Mouse (Mus musculus) lung, postnatal 14 days (tissue): ENCODE measurements around the gene Add2.
"Not testable (repeated sequence)": the region's sequence is repeated elsewhere in the genome, so short reads cannot be mapped to it uniquely, and the experiment has no call there.

ENCODE experiments used
- DNase-seq: peaks from one replicate; pipeline ENCODE4 v3.0.0; 2021

The Add2 gene

DNA sequence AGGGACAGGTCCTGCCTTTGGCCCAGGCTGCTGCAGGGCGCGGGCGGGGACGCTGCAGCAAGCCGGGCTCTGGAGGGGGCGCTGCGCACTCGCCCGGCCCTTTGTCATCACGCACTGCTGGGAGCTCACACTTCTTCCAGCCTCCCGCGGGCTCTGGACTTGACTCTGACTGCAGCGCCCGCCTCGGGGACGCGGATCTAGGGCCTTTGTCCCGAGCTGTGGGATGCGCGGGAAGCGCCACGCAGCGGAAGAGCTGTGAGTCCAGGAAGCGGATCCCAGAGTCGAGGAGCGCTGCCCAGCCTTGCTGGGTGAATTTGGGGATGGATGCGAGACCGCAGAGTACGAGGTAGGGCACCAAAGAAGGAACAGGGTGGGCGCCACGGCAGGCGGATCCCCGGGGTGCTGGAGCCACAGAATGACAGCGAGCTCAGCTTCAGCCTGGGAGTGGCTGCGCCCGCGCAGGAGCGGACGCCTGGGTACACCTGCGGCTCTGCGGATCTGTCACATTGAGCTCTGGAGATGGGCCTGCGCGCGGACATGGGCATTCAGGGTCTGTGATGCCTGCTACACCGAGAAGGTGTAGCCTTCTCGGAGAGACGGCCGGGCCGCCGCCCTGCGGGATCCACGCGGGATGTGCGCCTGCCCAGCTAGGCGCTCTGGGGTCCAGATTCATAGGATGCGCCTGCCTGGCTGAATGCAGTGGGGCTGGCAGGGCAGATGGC, at the start of gene Add2:
Gene Add2, plus strand, starts transcription at position 81 of the 722 bp plus-strand sequence.
- no peak for DNase-seq

DNA sequence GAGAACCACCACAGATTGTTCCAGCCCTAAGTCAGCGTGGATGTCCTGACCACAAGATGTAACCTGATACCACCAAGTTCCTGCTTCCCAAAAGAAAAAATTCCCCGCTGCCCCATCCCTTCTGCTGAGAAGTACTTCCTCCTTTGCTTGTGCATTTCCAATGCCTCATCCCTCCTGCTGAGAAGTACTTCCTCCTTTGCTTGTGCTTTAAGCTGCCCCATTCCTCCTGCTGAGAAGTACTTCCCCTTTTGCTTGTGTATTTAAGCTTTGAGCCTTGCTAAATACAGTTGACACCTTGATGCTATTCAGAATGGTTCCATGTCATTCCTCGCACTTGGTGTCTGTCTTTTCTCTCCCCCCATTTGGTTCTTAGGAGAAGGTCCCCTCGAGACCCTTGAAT, 49.7 kb upstream of the Add2 start:
- not testable (repeated sequence) for DNase-seq

DNA sequence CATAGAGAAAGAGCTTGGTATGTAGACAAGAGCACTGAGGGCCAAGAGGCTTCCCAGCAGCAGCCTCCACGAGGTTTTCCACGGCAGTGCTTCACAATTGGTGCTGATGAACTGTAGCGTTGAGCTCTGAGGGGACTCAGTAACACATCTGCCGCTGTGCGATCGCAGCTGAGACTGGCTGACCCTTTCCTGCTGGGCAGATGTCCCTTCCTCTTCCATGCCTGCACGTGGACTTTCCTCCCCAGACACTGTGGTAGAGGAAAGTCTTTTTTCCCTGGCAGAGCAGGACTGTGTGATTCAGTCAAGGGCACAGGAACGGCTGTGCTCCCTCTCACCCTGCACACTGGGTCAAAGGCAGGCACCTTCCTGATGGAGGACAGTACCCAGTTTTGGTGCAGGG, 44.1 kb upstream of the Add2 start:
- no peak for DNase-seq

DNA sequence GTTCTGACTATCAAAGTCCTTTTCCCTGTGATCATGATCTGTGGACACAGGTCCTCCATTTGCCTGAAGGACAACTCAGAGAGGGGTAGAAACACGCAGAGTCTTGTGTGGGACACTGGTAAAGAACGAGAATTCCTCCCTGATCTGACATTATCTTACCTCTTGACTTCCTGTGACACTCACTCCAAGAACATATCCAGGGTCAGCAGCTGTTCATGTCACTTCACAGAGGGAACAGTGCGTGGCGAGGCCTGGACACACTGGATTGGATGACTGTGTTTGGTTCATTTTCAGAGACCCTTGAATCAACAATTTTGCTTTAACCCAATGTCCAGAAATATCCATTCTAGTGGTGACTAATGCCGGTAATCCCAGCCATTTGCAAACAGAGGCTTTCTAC, 38.9 kb upstream of the Add2 start:
- not testable (repeated sequence) for DNase-seq

DNA sequence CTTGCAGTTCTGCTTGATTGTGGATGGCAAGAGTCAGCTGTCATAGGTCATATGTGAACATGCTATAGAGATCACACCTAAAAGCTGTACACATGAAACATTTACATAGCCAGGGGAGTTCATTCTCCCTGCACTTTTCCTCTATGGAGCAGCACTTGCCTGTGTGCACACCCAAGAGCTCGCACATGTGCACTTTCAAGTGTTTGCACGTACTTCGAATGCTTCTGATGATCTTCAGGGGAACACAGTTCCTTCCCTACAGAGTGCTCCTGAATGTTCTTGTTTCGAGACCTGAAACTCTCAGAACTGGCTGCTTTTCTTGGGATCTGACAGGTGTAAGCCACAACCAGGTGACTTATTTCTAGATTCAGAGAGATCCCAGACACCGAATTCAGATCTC, 37.7 kb upstream of the Add2 start:
- not testable (repeated sequence) for DNase-seq

DNA sequence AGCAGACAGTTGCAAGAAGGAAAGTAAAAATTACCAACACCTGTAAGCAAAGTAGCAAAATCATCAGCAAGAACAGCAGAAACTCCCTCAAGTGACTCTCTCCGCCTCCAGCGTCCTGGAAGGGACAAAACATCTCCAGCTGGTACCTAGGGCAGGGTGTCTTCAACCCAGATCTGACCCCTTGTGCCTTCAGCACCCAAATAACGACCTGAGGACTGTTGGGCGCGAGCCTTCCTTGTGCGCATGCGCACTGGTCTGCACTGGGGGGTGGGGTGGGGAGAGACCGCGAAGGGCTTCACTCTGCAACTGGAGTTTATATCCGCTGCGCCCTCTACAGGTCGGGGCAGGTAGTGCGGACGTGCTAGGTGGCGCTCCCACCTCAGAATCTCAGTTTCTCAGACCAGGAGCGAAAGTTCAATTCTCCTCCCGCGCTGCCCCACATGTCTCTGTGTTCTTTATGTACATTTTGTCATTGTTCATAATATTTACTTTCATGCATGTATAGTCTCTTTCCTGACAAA, 25.0 kb upstream of the Add2 start:
- DNase-seq, result peak; percentile 34

DNA sequence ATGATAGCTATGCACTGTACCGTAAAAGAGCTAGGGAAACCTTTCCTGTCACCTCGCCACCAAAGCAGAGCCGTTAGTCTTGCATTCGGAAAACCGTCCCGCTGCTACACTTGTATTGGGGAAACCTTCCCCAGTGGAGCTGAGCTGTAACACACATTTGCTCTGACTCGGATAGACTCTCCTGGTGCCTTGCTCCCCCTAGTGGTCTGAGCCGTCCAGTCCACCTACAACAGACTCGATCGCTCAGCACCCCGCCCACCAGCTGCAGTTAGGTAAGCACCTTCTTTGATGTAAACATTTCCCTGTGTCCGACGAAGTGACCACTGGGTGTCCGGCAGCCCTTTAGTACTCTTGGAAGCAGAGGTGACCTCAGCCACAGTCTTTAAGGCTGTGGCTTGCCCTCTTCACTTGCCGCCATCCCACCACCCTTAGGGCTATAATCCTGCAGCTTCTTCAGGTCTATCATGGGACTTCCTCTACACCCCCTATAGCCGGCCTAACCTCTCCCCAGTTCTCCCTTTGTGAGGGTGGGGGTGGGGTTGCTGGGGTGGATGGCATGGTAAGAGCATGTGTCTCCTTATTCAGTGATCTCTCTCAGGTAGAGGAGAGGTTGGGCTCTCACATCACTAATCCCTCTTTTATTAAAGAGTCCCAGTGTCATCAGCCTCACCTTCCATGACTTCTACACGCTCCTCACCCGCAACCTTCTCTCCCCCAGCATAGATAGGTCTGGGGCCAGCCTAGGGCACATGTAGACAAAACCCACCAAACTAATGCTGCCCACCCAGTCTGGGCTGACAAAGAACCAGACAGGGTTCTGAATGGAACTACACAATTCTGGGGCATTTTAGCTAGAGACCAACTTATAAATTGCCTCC, 24.0 kb upstream of the Add2 start:
- peak; percentile 81 for DNase-seq

DNA sequence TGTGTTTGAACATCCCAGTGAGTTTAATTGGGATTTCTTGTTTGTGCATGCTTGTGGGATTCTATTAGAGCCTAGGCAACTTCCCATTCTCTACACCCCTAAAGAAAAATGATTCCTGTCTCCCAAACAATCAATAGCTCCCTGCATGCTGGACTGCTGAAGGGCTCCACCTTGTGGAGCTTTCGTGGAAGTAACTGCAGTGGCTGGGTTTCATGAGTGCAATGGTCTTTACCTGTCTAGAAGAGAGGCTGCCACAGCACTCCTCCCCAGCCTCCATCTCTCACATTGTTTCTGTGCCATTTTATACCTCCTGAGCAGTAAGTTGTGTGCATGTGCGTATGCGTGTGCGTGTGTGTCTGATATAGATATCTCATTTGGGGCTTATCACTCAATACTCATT, 18.5 kb upstream of the Add2 start:
- peak; percentile 56 for DNase-seq

DNA sequence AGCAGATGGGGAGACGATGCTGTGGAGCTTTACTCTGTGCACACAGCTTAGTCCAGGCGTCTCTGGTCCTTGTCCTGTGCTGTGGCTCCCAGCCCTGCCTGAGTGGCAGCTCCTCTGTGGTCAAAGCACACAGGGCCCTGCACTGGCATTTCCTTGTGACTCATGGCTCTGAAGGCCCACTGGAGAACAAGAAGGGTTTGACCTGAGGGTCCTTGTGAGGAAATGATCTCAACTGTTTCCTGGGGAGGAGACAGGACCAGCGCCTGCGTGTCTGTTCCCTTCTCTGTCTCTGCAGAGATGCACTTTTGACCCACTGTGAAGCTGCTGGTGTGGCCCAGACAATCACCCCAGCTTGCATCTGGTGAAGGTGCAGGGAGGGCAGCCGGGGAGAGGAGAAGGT, 13.7 kb upstream of the Add2 start:
- not testable (repeated sequence) for DNase-seq

DNA sequence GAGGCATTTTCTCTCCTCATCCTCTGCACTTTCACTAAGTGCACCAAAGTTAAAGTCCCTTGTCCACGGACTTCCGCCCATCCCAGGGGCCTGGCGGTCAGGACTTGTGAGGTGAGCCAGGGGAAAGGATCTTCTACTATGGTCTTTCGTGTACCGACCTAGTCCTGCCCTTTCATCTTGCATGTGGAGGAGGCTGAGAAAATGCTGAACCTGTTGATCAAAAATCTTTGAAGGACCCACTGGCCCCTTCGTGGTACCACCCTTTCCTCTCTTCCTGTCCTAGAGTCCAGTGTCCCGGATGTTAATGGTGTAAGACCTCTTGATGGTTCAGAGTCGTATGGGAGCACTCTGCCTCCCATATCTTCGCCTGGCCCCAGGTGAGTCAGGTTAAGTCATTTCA, 12.6 kb upstream of the Add2 start, which contains the start of gene Figla:
Gene Figla, plus strand, starts transcription at position 301 of the 400 bp plus-strand sequence.
- DNase-seq, result no peak

DNA sequence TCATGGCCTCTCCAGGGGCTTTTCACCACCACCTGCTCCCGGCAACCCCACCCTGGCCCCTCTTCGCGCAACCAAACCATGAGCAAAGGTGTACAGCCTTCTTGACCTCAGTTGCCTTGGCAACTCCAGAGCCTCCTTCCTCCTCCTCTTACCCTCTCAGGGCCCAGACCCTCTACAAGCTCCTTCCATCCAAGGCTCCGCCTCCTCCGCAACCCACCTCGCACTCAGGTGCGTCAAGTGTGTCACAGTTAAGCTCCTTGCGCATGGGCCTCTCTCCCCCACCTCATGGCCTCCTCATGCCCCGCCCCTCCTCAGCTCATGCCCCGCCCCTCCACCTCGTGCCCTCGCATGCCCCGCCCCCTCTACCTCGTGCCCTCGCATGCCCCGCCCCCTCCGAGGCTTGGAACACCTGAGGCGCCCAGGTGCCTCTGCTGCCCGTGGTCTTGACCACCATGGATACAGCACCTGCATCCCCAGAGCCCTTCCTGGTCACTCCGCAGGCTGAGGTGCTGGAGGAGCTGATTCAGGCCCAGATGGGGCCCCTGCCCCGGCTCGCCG, 11.6 kb upstream of the Add2 start:
- DNase-seq, result no peak

DNA sequence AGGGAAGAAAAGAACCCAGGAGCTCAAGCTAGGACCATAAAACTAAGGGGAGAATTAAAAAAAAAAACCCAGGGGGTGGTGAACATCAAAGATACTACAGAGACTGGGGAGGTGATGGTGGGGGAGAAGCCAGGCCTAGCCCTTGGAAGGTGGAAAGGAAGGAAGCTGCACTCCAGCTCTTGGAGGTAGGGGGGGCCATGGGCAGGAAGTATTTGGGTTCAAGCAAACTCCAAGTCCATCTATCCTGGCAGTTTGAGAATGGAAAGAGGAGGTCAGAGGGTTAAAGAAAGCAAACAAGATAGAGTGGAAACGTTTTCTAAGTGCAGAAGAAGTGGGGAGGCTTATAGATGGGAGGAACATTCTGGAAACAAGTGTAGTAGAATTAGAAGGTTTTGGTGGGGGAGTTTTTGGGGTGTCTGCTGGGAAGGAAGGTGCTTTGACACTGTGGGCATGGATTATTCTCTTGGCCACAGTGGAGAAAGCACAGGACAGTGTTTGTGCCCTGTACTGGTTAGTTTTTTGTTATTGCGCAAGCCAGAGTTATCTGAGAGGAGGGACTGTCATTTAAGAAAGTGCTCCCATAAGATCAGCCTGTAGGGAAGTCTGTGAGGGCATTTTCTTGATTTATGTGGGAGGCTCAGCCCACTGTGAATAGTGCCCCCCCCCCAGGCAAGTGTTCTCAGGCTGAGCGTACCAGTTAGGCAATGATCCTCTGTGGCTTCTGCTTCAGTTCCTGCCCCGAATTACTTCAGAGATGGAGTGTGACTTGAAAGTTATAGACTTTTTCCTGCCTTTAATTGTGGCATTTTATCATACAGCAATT, 8.9 kb upstream of the Add2 start:
- no peak for DNase-seq

DNA sequence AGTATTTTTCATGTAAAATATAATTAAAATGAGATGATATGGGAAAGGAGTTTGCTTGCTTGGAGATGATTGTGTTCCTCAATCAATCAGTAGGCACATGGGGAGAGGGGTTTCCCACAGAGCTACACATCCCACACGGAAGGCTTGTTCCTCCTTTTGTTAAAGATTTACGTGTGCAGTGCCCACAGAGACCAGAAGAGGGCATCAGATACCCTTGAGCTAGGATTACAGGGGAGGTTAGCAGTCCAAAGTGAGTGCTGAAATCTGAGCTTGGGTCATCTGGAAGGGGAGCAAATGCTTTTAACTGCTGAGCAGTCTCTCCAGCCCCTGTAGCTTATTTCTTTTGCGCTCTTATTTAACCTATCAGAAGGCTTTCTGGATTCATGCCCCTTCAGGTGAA, 7.5 kb upstream of the Add2 start:
- DNase-seq, result peak; percentile 60

DNA sequence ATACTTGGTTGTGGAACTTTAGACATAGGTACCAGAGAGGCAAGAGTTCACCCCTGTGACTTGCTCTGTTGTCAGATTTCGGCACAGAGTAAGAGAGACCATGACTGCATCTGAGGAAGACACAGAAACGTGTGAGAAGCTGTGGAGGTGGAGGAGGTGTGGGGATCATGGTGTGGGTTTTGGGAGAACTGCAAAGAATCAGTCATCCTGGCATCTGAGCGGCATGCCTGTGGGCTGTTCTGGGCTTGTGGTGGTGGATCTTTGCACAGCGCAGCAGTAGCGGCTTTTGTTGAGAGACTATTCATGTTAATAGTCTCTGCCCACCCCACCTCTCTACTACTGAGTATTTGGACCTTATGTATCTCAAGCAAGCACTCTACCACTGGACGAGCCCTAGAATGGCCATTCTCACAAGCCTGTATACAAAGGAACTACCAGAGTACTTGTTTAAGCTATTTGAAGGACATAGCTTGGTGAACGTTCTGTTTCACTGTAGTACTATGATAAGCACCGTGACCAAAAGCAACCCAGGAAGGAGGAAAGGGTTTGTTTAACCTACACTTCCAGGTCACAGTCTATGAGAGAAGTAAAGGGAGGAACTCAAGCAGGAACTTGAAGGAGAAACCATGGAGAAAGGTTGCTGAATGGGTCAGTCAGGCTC, 1.7 kb upstream of the Add2 start:
- no peak for DNase-seq

DNA sequence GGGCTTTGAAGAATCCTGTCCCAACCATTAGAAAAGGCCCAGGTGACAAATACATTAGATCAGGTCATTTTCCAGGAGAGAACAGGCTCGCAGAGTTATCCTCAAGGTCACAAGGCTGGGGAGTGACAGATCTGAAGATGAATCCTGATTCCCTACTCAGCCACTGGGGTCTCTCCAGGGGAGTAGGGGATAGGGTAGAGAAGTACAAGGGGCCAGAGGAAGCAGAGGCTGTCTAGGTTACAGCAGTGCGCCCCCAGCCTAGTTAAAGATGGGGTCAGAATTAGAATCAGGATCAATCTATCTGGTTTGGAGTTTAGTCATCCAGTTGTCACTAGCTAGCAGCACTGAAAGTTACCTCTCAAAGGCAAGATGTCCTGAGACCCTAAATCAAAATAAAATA, 331 bp upstream of the Add2 start:
- DNase-seq, result no peak

DNA sequence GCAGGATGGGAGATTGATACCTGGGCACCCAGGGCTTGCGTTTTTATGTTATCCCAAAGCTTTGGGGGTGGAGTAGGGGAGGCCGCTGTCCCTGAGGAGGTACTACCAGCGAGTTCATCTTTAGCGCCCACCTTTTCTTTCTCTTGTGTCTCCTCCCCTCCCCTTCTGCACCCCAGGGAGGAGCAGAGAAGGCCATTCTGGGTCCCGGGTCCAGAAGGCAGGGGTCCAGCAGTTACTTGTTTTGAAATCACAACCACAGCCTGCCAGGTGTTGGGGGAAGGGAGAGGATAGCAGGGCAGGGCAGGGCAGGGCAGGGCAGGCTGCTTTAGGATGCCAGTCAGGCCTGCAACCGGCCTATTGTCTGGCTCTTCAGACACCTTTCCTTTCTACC, 837 bp downstream of the Add2 start:
- DNase-seq, result no peak

DNA sequence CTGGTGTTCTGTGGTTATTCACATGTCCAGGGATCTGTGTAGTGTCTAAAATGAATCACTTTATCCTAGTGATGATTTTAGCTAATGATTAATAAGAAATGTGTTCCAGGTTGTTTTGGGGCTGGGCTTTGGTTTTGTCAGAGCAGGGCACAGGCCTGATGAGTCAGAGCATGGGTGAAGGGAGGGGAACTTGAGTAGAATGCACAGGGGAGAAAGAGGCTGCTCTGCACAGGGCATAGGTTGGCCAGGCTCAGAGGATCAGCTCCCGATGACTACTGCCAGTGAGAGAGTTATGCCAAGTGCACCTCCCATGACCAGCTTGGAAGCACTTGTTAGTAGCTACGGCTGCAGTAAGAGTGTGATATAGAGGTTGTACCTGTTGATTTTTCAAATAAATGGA, 3.0 kb downstream of the Add2 start:
- no peak for DNase-seq

DNA sequence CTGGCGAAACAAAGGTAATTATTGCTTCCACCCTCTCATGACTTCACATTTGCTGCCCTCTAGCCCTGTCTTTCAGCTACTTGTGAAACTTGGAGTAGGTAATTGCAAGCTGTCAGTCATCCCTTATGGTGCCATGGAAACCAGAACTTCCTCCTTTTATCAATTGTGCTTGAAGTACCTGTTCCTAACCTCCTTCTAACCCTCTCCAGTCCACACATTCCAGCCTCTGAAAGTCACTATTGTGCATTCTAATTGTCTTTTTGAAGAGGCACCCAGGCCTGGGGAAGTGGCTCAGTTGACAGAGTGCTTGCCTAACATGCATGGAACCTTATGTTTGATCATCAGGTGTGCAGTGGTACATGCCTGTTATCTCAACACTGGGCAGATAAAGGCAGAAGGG, 5.2 kb downstream of the Add2 start:
- DNase-seq, result no peak

DNA sequence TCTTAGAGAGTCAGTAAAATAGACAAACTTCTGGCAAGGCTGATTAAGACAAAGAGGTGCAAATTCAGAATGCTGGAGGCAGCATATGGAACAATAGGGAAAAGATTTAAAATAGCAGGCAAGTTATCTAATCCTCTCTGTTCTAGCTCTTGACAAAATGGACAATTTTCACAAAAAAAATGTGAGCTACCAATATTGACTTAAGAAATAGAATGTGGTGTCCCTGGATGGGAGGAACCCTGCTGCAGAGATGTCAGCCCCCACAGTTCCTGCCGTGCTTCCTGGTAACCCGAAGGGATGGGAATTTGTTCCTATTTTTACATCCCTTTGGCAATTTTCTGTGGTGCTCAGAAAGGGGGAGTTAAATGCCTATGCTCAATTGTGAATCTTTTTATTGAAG, 10.4 kb downstream of the Add2 start:
- no peak for DNase-seq

DNA sequence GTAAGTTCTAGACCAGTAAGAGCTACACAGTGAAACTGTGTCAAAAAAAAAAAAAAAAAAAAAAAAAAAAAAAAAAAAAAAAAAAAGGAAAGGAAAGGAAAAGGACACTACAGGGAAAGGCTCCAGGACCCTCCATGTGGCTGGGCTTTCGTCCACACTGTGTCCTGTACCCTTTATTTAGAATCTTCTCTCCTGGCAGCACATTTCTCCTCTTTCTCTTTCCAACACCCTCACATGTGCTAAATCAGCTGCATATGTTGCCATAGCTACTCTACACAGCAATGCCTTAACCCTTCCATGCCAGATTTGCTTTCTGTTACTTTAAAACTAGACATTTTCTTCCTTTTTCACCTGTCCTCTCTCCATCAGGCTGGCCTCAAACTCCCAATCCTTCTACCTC, 11.7 kb downstream of the Add2 start:
- DNase-seq, result no peak

DNA sequence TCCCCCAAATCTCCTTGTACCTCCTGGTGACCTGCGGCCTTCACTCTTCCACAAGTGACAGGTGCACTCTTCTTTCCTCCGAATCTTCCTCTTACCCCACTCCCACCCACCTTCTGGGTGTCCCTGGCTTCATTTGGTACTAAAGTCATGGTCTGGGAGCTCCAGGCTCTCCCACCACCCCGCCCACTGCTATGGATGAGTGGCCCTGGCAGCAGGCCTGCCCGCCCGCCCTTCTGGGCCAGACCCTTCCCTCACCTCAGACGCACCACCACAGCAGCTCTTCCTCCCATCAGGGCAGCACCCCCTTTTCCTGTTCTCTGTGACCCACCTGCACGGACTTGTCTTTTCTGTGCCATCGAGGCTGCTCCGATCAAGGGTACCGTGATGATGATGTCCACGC, 19.0 kb downstream of the Add2 start:
- no peak for DNase-seq

DNA sequence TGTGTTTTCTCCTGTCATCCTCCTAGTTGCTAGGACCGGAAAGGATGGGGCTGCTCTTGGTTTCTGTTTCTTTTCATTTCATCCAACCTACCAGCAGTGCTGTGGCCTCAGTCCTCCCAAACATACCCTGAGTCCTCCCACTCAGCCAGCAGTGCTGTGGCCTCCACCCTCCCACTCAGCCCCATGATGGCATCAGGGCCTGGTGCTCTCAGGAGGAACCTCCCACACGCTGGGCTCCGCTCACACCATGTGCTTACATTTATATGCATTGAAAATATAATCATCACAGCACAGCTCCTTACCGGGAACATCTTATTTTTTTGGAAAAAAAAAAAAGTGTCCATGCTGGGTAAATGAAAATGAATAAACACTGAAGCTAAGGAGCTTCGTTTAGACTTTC, 20.0 kb downstream of the Add2 start:
- DNase-seq, result no peak
